Mouse (Mus musculus) midbrain, embryonic 11.5 days (tissue): Measurements from ENCODE around the gene Olfr52. TPM values are rescaled to one million over a fixed set of nuclear protein-coding genes. Genes with fewer than 3 reads are reported as not detected.
"Not testable (repeated sequence)": the region's sequence is repeated elsewhere in the genome, so short reads cannot be mapped to it uniquely, and the experiment has no call there.

Source experiments
- ATAC-seq: fragments of 200-750 bp; cut with Nextera tagmentation; 2 replicates; pipeline ENCODE4 v1.8.0; 2017; ENCODE audit warnings: moderate TSS enrichment, moderate library complexity; ENCODE audit not compliant: low FRiP score
- DNase-seq: peaks from one replicate; pipeline ENCODE4 v3.0.0; 2015; ENCODE audit warnings: low spot score; ENCODE audit errors: missing footprints
- H3K27ac ChIP-seq: fragments of 300-500 bp; sonication (generic); 2 replicates; pipeline ENCODE4 v1.5.1; 2014; ENCODE audit warnings: low read depth, low read length
- H3K27me3 ChIP-seq: fragments of 300-500 bp; sonication (generic); 2 replicates; pipeline ENCODE4 v1.6.1; 2014; ENCODE audit warnings: mild to moderate bottlenecking, low read length, moderate library complexity, mixed read lengths; ENCODE audit not compliant: control insufficient read depth, insufficient read depth
- H3K36me3 ChIP-seq: fragments of 300-500 bp; sonication (generic); 2 replicates; pipeline ENCODE4 v1.6.1; 2014; ENCODE audit warnings: mild to moderate bottlenecking, low read length, moderate library complexity, mixed read lengths; ENCODE audit not compliant: control insufficient read depth, insufficient read depth
- H3K4me1 ChIP-seq: fragments of 300-500 bp; sonication (generic); 2 replicates; pipeline ENCODE4 v1.6.1; 2014; ENCODE audit warnings: low read length; ENCODE audit not compliant: control insufficient read depth, insufficient read depth
- H3K4me2 ChIP-seq: fragments of 300-500 bp; sonication (generic); 2 replicates; pipeline ENCODE4 v1.6.1; 2014; ENCODE audit warnings: mild to moderate bottlenecking, moderate library complexity
- H3K4me3 ChIP-seq: fragments of 300-500 bp; sonication (generic); 2 replicates; pipeline ENCODE4 v1.5.1; 2014; ENCODE audit warnings: low read depth, low read length
- H3K9ac ChIP-seq: fragments of 300-500 bp; sonication (generic); 2 replicates; pipeline ENCODE4 v1.6.1; 2014; ENCODE audit warnings: low read length
- H3K9me3 ChIP-seq: fragments of 300-500 bp; sonication (generic); 2 replicates; pipeline ENCODE4 v1.6.1; 2016; ENCODE audit warnings: low read length; ENCODE audit not compliant: control insufficient read depth
- WGBS: fragments of 180-500 bp; shearing (Covaris S2); extraction: QIAGEN DNeasy Blood & Tissue Kit; methylation state at CpG from one replicate; pipeline ENCODE4 v1.1.7; 2014; 5-methylcytosine and 5-hydroxymethylcytosine counted together
- polyA plus RNA-seq: library from polyadenylated mRNA; unstranded; fragments of >200 nt; fragmentation: Nextera tagmentation; extraction: Ambion mirVana; gene quantifications from 2 replicates; pipeline ENCODE4 v1.2.1, GENCODE M21; 2014

Olfr52 gene
- polyA plus RNA-seq: not detected in 2 replicates

DNA sequence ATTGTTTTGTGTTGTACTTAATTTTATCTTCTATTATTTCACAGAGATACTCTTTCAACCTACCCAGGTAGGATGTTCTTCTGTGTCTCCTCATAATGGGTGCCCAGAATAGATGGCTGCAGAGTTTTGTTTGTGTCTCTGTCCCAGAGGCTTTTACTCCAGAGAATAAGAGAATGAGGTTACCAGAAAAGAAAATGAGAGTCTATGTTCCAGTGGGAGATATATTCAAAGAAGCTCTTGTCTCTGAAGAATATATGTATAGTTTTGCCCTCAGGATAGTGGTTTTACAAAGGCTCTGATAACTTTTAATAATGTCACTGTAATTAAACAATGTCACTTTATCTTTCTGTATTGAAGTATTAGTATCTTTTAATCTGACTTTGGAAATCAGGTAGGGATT, at the start of gene Olfr52:
TSS of gene Olfr52 (minus strand) at position 101 of the 400 bp plus-strand sequence.
- Histone ChIP-seq H3K36me3 (no peaks in the 10 kb centered on the region), H3K4me3 (no peak within 1 kb of the TSS), H3K4me2 (no peak within 1 kb of the TSS), H3K9ac (no peak within 1 kb of the TSS), H3K4me1 (no peaks in the 10 kb centered on the region), H3K9me3 (no peaks in the 10 kb centered on the region), H3K27me3 (no peaks in the 10 kb centered on the region), H3K27ac (no peak within 1 kb of the TSS)
- no peak for DNase-seq
- ATAC-seq: no peak

DNA sequence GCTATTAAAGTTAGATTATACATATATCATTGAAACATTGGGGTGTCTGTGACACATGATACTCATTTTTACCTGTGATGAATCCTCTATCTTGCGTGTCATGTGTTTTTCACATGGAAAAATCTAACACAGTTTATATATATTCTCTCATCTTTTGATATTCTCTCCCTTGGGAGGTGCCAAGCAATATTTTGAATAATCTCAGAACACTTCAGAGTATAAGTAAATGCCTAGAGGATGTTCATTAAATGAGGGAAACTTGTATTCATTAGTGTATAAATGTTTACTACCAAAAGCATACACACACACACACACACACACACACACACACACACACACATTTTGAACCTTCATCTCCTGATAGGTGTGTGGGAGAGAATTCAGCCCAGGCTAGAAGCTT, 45.8 kb upstream of the Olfr52 start, which contains the start of gene Olfr1047:
TSS of gene Olfr1047 (minus strand) at position 101 of the 400 bp plus-strand sequence.
- ATAC-seq (no peak), DNase-seq (no peak)
- no peaks in the 10 kb centered on the region for H3K4me1 ChIP-seq
- H3K4me3 ChIP-seq: no peak within 1 kb of the TSS
- H3K27me3 ChIP-seq: no peaks in the 10 kb centered on the region
- no peaks in the 10 kb centered on the region for H3K9me3 ChIP-seq
- no peak within 1 kb of the TSS for H3K4me2 ChIP-seq
- no peak within 1 kb of the TSS for H3K9ac ChIP-seq
- H3K27ac ChIP-seq: no peak within 1 kb of the TSS
- H3K36me3 ChIP-seq: no peaks in the 10 kb centered on the region
- WGBS: 95% methylated on average over 1 of the region's 1 CpGs

DNA sequence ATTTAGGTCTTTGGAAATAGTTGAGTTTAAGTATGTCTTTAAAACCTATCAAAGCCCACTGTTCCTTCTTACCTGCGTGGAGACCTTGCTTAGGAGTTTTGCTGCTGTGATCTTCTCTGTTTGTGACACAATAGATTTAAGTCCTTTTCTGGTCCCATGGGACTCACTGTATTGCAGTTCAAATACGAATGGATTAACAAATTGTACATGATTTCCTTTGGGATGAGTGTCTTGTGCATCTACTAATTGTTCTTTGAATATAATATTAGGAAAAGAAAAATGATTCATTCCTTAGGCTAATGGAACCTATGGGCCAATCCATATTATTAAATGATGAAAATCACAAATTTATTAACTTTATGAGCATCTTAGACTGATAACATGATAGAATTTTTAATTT, 33.7 kb upstream of the Olfr52 start, which contains the start of gene Olfr1046:
TSS of gene Olfr1046 (minus strand) at position 101 of the 400 bp plus-strand sequence.
- Histone ChIP-seq H3K9ac (no peak within 1 kb of the TSS), H3K4me2 (no peak within 1 kb of the TSS), H3K36me3 (no peaks in the 10 kb centered on the region), H3K27ac (no peak within 1 kb of the TSS), H3K27me3 (no peaks in the 10 kb centered on the region), H3K9me3 (no peaks in the 10 kb centered on the region), H3K4me3 (no peak within 1 kb of the TSS), H3K4me1 (no peaks in the 10 kb centered on the region)
- no peak for ATAC-seq
- no peak for DNase-seq
- WGBS: 76% methylated on average over 2 of the region's 2 CpGs

- no peak for ATAC-seq
- H3K27ac ChIP-seq: no peak within 1 kb of the TSS
- no peak within 1 kb of the TSS for H3K4me2 ChIP-seq
- no peaks in the 10 kb centered on the region for H3K36me3 ChIP-seq
- no peaks in the 10 kb centered on the region for H3K9me3 ChIP-seq
- H3K4me1 ChIP-seq: no peaks in the 10 kb centered on the region
- no peaks in the 10 kb centered on the region for H3K27me3 ChIP-seq
- H3K4me3 ChIP-seq: no peak within 1 kb of the TSS
- H3K9ac ChIP-seq: no peak within 1 kb of the TSS
- no peak for DNase-seq
Measured at GRCm38 (mm10) chr2:86202909-86203308, 17.4 kb upstream of the Olfr52 start, which contains the start of gene Olfr1045. TSS of gene Olfr1045 (minus strand) at chr2:86203009.

DNA sequence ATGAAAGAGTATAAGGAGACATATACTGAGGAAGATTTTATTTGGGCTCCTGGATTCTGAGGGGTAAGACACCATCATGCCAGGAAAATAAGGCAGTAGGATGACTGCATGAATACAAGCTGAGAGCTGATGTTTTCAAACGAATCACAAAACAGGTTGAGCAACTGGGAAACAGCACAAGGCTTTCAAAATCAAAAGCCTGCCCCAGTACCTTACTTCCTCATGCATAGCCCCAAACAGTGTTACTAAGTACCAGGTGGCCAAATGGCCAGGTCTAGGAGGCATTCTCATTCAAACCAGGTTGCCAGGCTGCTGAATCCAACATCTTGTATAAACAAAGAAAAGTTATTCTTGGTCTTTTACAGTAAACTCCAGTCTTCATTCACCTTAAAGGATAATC, 10.4 kb upstream of the Olfr52 start:
- H3K9me3 ChIP-seq: no peaks in the 10 kb centered on the region
- no peak overlapping the region for H3K4me3 ChIP-seq
- no peak overlapping the region for H3K4me2 ChIP-seq
- no peaks in the 10 kb centered on the region for H3K36me3 ChIP-seq
- ATAC-seq (no peak), DNase-seq (no peak)
- no peaks in the 10 kb centered on the region for H3K27me3 ChIP-seq
- 45% methylated on average over 1 of the region's 1 CpGs for WGBS
- H3K27ac ChIP-seq: no peak overlapping the region
- no peak overlapping the region for H3K9ac ChIP-seq
- no peaks in the 10 kb centered on the region for H3K4me1 ChIP-seq

- no peak overlapping the region for H3K4me2 ChIP-seq
- no peak overlapping the region for H3K9ac ChIP-seq
- H3K9me3 ChIP-seq: no peaks in the 10 kb centered on the region
- no peak overlapping the region for H3K27ac ChIP-seq
- no peak for DNase-seq
- ATAC-seq: no peak
- H3K4me1 ChIP-seq: no peaks in the 10 kb centered on the region
- H3K27me3 ChIP-seq: no peaks in the 10 kb centered on the region
- no peak overlapping the region for H3K4me3 ChIP-seq
- H3K36me3 ChIP-seq: no peaks in the 10 kb centered on the region
- WGBS: 83% methylated on average over 3 of the region's 3 CpGs
Measured at GRCm38 (mm10) chr2:86179950-86180349, 5.5 kb downstream of the Olfr52 start.

- no peak within 1 kb of the TSS for H3K9ac ChIP-seq
- H3K27me3 ChIP-seq: no peaks in the 10 kb centered on the region
- H3K4me3 ChIP-seq: no peak within 1 kb of the TSS
- no peak within 1 kb of the TSS for H3K27ac ChIP-seq
- no peak within 1 kb of the TSS for H3K4me2 ChIP-seq
- ATAC-seq (no peak), DNase-seq (no peak)
- H3K36me3 ChIP-seq: no peaks in the 10 kb centered on the region
- no peaks in the 10 kb centered on the region for H3K4me1 ChIP-seq
- H3K9me3 ChIP-seq: no peaks in the 10 kb centered on the region
Measured at GRCm38 (mm10) chr2:86177720-86178119, 7.8 kb downstream of the Olfr52 start, which contains the start of gene Olfr1044. TSS of gene Olfr1044 (minus strand) at chr2:86177820.

GRCm38 (mm10) chr2:86175422-86175821, 10.1 kb downstream of the Olfr52 start:
- not testable (repeated sequence) for H3K9me3 ChIP-seq, H3K27ac ChIP-seq, H3K9ac ChIP-seq, H3K4me2 ChIP-seq, DNase-seq, ATAC-seq, H3K4me3 ChIP-seq, H3K36me3 ChIP-seq, H3K4me1 ChIP-seq, H3K27me3 ChIP-seq
- 91% methylated on average over 7 of the region's 7 CpGs for WGBS

DNA sequence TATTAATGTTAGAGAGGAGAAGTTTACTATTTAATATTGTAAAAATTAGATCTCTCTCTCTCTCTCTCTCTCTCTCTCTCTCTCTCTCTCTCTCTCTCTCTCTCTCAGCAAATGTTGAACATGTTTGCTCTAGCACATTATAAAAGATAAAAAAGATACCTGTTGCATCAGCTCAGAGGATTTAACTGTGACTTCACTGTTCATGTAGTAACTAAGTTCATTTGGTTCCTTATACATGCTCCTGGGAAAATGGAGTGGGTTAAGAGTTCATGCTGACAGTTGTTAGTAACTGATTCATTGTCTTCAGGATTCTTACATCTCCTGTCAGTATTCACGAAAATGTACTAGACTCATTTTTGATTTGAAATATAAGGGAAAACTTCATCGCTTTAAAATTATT, 18.1 kb downstream of the Olfr52 start, which contains the start of gene Olfr1043:
TSS of gene Olfr1043 (minus strand) at position 101 of the 400 bp plus-strand sequence.
- WGBS: 87% methylated on average over 2 of the region's 2 CpGs
- ATAC-seq (no peak), DNase-seq (no peak)
- Histone ChIP-seq H3K4me2 (no peak within 1 kb of the TSS), H3K27ac (no peak within 1 kb of the TSS), H3K4me1 (no peaks in the 10 kb centered on the region), H3K4me3 (no peak within 1 kb of the TSS), H3K9ac (no peak within 1 kb of the TSS), H3K9me3 (no peaks in the 10 kb centered on the region), H3K36me3 (no peaks in the 10 kb centered on the region), H3K27me3 (no peaks in the 10 kb centered on the region)
